Mouse (Mus musculus) forebrain, embryonic 12.5 days (tissue): ENCODE measurements around the gene Spryd3. TPM values are rescaled to one million over a fixed set of nuclear protein-coding genes. Genes with fewer than 3 reads are reported as not detected.

Source experiments
- ATAC-seq: fragments of 200-750 bp; cut with Nextera tagmentation; 2 replicates; pipeline ENCODE4 v1.8.0; 2017; ENCODE audit warnings: moderate TSS enrichment; ENCODE audit not compliant: low FRiP score
- H3K27ac ChIP-seq: fragments of 300-500 bp; sonication (generic); 2 replicates; pipeline ENCODE4 v1.5.1; 2016; ENCODE audit warnings: mild to moderate bottlenecking
- H3K27me3 ChIP-seq: fragments of 300-500 bp; sonication (generic); 2 replicates; pipeline ENCODE4 v1.6.1; 2016; ENCODE audit warnings: mild to moderate bottlenecking
- H3K36me3 ChIP-seq: fragments of 300-500 bp; sonication (generic); replicated peaks from 2 replicates; pipeline ENCODE4 v1.6.1; 2016; ENCODE audit warnings: mild to moderate bottlenecking
- H3K4me1 ChIP-seq: fragments of 300-500 bp; sonication (generic); 2 replicates; pipeline ENCODE4 v1.6.1; 2016
- H3K4me2 ChIP-seq: fragments of 300-500 bp; sonication (generic); 2 replicates; pipeline ENCODE4 v1.6.1; 2016; ENCODE audit warnings: mild to moderate bottlenecking, moderate library complexity
- H3K4me3 ChIP-seq: fragments of 300-500 bp; sonication (generic); replicated peaks from 2 replicates; pipeline ENCODE4 v1.5.1; 2016; ENCODE audit warnings: mild to moderate bottlenecking
- H3K9ac ChIP-seq: fragments of 300-500 bp; sonication (generic); 2 replicates; pipeline ENCODE4 v1.6.1; 2016; ENCODE audit warnings: mild to moderate bottlenecking
- H3K9me3 ChIP-seq: fragments of 300-500 bp; sonication (generic); 2 replicates; pipeline ENCODE4 v1.6.1; 2016
- WGBS: fragments of 180-500 bp; shearing (Covaris S2); methylation state at CpG from one replicate; pipeline ENCODE4 v1.1.7; 2016; 5-methylcytosine and 5-hydroxymethylcytosine counted together
- polyA plus RNA-seq: library from polyadenylated mRNA; unstranded; fragments of >200 nt; fragmentation: Nextera tagmentation; extraction: Ambion mirVana; gene quantifications from 2 replicates; pipeline ENCODE4 v1.2.1, GENCODE M21; 2016

Gene Spryd3
- polyA plus RNA-seq, 1 experiment from 2014 or later, result 19.1 TPM

GRCm38 (mm10) chr15:102108651-102109525, 27.1 kb downstream of the Spryd3 start:
- ATAC-seq, result no peak
- H3K4me1 ChIP-seq, result peaks cover 16% of the 10 kb centered on the region
- 47% methylated on average over 18 of the region's 18 CpGs for WGBS

GRCm38 (mm10) chr15:102107689-102108573, 28.1 kb downstream of the Spryd3 start:
- peak overlapping the region; percentile 57; the same call in 1 of the 2 replicates for H3K4me2 ChIP-seq
- H3K4me1 ChIP-seq, result peaks cover 26% of the 10 kb centered on the region
- no peak overlapping the region for H3K27ac ChIP-seq
- no peak overlapping the region for H3K4me3 ChIP-seq
- H3K27me3 ChIP-seq, result peaks cover 55% of the 10 kb centered on the region
- 0 out of 2 replicates have a peak overlapping the region, but pooled peaks have one; percentile 38 for H3K9ac ChIP-seq
- WGBS, result 33% methylated on average over 13 of the region's 13 CpGs
- no peaks in the 10 kb centered on the region for H3K36me3 ChIP-seq
- H3K9me3 ChIP-seq, result no peaks in the 10 kb centered on the region
- no peak for ATAC-seq

More at GRCm38 (mm10) chr15:102108651-102109525, 27.1 kb downstream of the Spryd3 start:
- no peak overlapping the region for H3K9ac ChIP-seq
- H3K27ac ChIP-seq, result no peak overlapping the region
- no peak overlapping the region for H3K4me2 ChIP-seq
- H3K36me3 ChIP-seq, result no peaks in the 10 kb centered on the region
- H3K4me3 ChIP-seq, result no peak overlapping the region
- H3K9me3 ChIP-seq, result no peaks in the 10 kb centered on the region
- H3K27me3 ChIP-seq, result peaks cover 47% of the 10 kb centered on the region

GRCm38 (mm10) chr15:102106754-102107456, 29.1 kb downstream of the Spryd3 start:
- Histone ChIP-seq H3K9me3 (no peaks in the 10 kb centered on the region), H3K27me3 (peaks cover 65% of the 10 kb centered on the region), H3K4me3 (peak overlapping the region; percentile 37), H3K4me2 (peak overlapping the region; percentile 57), H3K4me1 (peaks cover 36% of the 10 kb centered on the region), H3K36me3 (no peaks in the 10 kb centered on the region), H3K9ac (peak overlapping the region; percentile 38; the same call in 1 of the 2 replicates), H3K27ac (no peak overlapping the region)
- no peak for ATAC-seq
- 3% methylated on average over 34 of the region's 38 CpGs for WGBS

- Histone ChIP-seq H3K27ac (no peak overlapping the region), H3K9ac (no peak overlapping the region; the same call in 1 of the 2 replicates), H3K27me3 (peaks cover 70% of the 10 kb centered on the region), H3K4me1 (peaks cover 45% of the 10 kb centered on the region), H3K4me2 (peak overlapping the region; percentile 57), H3K36me3 (no peaks in the 10 kb centered on the region), H3K9me3 (no peaks in the 10 kb centered on the region), H3K4me3 (peak overlapping the region; percentile 37)
- no peak for ATAC-seq
- WGBS, result 27% methylated on average over 18 of the region's 18 CpGs
Observed at GRCm38 (mm10) chr15:102105764-102106730, 30.0 kb downstream of the Spryd3 start.

GRCm38 (mm10) chr15:102105360-102105759, 30.7 kb downstream of the Spryd3 start:
- 53% methylated on average over 5 of the region's 5 CpGs for WGBS
- H3K4me2 ChIP-seq, result no peak overlapping the region
- peaks cover 52% of the 10 kb centered on the region for H3K4me1 ChIP-seq
- no peak overlapping the region for H3K4me3 ChIP-seq
- ATAC-seq, result no peak
- H3K9me3 ChIP-seq, result no peaks in the 10 kb centered on the region
- no peak overlapping the region for H3K9ac ChIP-seq
- no peak overlapping the region for H3K27ac ChIP-seq
- H3K27me3 ChIP-seq, result peaks cover 75% of the 10 kb centered on the region
- no peaks in the 10 kb centered on the region for H3K36me3 ChIP-seq

GRCm38 (mm10) chr15:102103947-102104555, 32.0 kb downstream of the Spryd3 start:
- peaks cover 81% of the 10 kb centered on the region for H3K27me3 ChIP-seq
- H3K9ac ChIP-seq, result no peak overlapping the region
- WGBS, result 32% methylated on average over 12 of the region's 12 CpGs
- H3K9me3 ChIP-seq, result no peaks in the 10 kb centered on the region
- ATAC-seq, result no peak
- no peak overlapping the region for H3K27ac ChIP-seq
- H3K4me3 ChIP-seq, result 0 out of 2 replicates have a peak overlapping the region, but pooled peaks have one; percentile 3
- H3K4me1 ChIP-seq, result peaks cover 62% of the 10 kb centered on the region
- H3K36me3 ChIP-seq, result no peaks in the 10 kb centered on the region
- peak overlapping the region; percentile 13 for H3K4me2 ChIP-seq

GRCm38 (mm10) chr15:102103371-102103946, 32.6 kb downstream of the Spryd3 start:
- Histone ChIP-seq H3K4me2 (peak overlapping the region; percentile 13), H3K9me3 (no peaks in the 10 kb centered on the region), H3K9ac (no peak overlapping the region), H3K27me3 (peaks cover 83% of the 10 kb centered on the region), H3K27ac (no peak overlapping the region), H3K36me3 (0 out of 2 replicates have a peak, but pooled peaks cover 2% of the 10 kb centered on the region), H3K4me3 (peak overlapping the region; percentile 3), H3K4me1 (peaks cover 62% of the 10 kb centered on the region)
- ATAC-seq, result no peak
- WGBS, result 7% methylated on average over 14 of the region's 14 CpGs

GRCm38 (mm10) chr15:102102548-102103121, 33.4 kb downstream of the Spryd3 start:
- Histone ChIP-seq H3K27ac (peak overlapping the region; percentile 37), H3K9me3 (no peaks in the 10 kb centered on the region), H3K4me3 (peak overlapping the region; percentile 3), H3K27me3 (peaks cover 82% of the 10 kb centered on the region), H3K9ac (peak overlapping the region; percentile 17; the same call in 1 of the 2 replicates), H3K4me2 (peak overlapping the region; percentile 13), H3K36me3 (peaks cover 10% of the 10 kb centered on the region), H3K4me1 (peaks cover 67% of the 10 kb centered on the region)
- WGBS, result 23% methylated on average over 6 of the region's 6 CpGs
- no peak for ATAC-seq

- H3K27ac ChIP-seq, result peak overlapping the region; percentile 62
- ATAC-seq, result no peak
- WGBS, result 38% methylated on average over 11 of the region's 11 CpGs
- peaks cover 74% of the 10 kb centered on the region for H3K27me3 ChIP-seq
- H3K36me3 ChIP-seq, result peaks cover 17% of the 10 kb centered on the region
- H3K4me1 ChIP-seq, result peaks cover 68% of the 10 kb centered on the region
- H3K9me3 ChIP-seq, result no peaks in the 10 kb centered on the region
- no peak overlapping the region for H3K4me3 ChIP-seq
- H3K9ac ChIP-seq, result no peak overlapping the region
- H3K4me2 ChIP-seq, result peak overlapping the region; percentile 85; the same call in 1 of the 2 replicates
Observed at GRCm38 (mm10) chr15:102101672-102102541, 34.1 kb downstream of the Spryd3 start.
